Mouse (Mus musculus) cerebellum, adult (tissue): ENCODE data around the gene Ssbp3.

ENCODE experiments used
- ATAC-seq: cut with Nextera tagmentation; 2 replicates; pipeline ENCODE4 v1.9.2; 2017; ENCODE audit warnings: mild to moderate bottlenecking, moderate library complexity, mixed read lengths; ENCODE audit not compliant: insufficient number of reproducible peaks, low FRiP score, low TSS enrichment

The Ssbp3 gene

DNA sequence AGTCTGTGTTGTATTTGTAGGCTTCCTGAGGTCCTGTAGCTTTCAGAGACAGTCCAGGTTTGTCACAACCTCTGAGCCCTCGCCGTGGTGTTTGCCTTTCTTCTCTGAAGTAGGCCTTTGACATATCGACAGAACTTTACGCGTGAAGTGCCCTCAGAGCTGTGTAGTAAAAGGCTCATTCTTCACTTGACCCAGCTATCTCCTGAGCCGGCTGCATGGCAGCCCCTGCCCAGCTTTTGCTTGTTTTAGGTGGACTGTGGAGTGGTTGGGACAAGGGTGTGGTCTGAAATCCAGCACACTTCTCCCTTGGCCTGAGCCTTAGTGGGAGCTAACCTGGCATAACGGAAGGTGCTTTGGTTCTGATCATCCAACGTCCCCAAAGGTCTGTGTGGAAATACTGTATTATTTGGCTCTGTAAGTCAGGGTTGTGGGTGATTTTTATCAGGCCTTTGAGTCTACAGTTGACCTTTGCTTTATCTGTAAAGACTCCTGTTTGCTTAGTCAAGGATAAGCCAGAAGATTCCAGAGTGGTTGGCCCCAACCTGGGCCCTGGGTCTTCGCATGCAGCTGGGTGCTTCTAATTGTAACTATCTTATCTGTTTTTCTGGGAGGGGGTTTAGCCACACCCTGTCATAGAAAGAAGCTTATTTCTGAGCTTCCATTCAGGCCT lies 23.4 kb downstream of the Ssbp3 start:
- ATAC-seq, result no peak

DNA sequence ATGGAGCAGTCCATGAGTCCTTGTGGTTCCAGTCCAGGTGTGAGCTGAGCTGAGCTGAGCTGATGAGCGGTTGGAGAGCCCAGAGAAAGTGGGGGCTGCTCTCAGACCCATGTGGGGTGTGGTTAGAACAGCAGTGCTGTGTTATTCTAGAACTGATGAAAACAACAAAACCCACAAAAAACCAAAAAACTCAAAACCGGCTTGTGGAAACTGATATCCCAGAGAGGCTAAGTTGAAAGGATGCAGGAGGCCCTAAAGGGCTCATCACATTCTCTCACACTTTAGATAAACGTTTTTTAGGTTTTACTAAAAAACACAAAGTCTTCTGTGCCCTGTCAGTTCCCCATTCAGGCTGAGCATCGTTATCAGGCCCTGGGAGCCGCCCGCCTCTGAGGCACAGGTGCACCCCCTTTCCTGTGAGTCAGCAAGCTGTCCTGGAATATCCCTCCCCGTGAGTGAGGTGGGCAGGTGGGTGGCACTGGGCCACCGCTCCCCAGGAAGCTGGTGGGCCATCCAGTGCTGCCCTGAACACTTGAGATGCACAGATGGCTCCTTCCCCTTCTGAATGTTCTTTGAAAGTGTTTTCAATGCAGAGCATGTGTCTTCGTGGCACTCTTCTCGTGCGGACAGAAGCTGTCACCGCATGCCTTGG lies 24.6 kb downstream of the Ssbp3 start:
- 0 out of 2 replicates have a peak, but pooled peaks have one; percentile 64 for ATAC-seq

DNA sequence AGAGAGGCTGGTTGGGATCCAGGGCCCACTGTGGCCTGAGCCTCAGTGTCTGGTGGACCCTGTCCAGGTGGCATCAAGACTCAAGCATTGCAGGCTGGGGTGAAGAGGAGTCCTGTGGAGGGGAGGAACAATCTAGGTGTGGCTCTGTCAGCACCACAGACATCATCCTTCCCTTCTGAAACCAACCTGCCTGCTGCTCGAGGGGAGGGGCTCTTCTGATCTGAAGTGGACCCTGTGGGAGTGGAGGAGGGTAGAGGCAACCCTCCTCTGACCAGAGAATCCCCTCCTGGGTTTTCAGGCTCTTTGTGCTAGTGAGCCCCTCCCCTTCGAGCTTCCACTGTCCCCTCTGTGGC lies 25.1 kb downstream of the Ssbp3 start:
- ATAC-seq, result no peak; the same call in 1 of the 2 replicates

DNA sequence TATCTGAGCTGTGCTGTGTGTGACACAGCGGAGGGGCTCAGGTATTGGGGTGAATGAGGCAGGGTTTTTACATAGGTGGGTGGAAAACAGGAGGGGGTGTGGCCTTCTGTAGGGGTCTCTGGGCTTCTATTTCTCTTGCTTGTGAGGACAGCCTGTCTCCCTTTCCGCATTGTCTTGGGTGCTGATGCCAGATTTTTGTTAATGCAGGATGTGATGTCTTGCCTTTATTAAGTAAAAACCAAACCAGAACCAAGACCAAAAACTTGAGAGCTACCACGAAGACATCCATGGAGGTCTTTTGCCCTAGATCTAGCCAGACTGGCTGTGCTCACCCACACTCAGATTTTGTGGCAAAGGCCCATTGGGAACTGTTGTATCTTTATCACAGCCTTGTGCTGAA lies 25.5 kb downstream of the Ssbp3 start:
- ATAC-seq, result no peak

DNA sequence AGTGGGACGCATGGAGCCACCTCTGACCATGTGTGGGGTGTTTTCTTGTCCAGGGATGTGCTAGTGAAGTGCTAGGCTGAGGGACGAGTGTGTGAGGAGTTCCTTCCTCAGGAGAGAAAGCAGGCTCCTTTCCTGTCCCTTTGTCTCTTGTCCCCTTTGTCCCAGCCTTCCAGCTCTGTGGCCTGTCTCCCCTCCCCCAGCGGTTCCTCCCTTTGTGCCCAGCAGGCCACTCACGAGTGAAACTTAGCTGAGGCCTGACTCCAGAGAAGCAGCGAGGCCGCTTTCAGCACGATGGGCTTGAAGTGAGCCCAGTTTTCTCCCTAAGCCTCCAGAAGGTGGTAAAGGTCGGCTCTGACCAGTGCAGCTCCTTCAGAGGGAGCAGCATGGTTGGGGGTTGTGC lies 26.2 kb downstream of the Ssbp3 start:
- no peak for ATAC-seq

DNA sequence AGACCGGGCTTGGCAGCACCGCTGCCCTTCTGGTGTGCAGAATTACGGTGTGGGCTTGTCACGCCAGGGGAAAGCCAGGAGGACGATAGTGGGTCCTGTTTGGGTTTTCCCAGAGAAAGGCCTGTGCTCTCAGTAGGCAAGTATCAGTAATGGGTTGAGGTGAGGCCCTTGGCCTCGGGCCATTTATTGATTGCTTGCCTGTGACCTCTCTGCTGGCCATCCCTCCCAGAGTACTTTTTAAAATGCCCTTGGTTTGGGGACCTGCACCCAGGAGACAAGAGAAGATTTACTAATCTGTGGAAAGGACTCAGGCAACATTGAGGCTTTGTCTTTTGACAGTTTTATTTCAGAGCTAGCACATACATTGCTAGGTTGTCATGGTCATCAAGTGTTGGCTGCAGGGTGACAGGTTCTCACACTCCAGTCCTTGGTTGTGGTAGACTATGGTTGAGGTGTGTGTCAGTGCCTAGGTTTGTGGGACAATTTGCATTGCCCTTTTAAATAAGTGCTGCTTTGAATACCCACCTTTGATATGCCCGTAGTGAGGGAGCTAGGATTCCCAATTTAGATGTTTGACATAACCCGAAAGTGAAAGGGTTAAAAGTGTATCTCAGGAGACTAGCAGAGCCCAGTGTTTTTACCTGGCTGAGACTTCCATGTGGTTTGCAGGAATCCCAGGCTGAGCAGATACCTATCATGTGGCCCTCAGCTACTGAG lies 28.2 kb downstream of the Ssbp3 start:
- no peak for ATAC-seq

DNA sequence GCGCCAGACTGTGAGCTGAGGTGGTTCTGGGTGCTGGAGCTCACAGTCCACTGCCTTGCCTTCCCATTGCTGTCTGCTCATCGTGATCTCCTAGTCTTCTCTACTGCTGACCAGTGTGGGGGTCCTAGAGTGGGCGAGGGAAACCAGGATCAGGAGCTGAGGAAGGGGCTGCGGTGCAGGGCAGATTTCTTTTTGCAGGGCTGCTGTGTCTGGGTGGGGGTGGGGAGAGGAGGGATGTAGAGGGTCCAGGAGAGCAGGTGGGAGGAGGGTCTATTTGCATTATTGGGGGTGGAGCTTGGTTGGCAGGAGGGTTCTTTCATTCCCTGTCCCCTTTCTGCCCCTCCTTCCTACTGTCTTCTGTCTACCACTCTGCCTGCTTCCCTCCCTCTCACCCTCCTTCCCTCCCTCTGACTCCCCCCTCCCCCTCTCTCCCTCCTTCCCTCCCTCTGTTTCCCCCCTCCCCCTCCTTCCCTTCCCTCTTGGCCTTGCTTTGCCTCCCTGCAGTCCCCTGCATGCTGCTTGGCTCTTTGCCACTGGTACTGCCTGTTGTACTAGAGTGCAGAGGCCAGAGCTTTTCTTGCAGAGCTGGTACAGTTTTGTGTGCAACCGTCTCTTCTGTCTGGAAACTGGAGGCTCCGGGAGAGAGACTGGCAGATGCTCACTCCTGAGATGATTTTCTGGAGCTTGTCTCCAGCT lies 28.9 kb downstream of the Ssbp3 start:
- ATAC-seq, result no peak

DNA sequence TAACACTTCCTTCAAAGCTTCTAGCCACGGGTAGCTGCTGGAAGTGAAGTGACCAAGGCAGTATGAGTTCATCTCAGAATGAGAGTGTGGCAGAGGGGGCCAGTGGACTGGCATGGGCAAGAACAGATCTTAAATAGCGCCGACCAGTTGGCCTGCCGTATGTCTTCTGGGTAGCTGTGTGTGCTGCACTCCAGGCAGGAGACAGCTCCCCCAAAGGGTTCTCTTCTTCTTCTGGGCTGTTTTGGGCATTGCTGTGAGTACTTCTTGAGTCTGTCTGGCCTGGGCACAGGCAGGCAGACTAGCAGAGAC lies 29.4 kb downstream of the Ssbp3 start:
- ATAC-seq, result no peak

DNA sequence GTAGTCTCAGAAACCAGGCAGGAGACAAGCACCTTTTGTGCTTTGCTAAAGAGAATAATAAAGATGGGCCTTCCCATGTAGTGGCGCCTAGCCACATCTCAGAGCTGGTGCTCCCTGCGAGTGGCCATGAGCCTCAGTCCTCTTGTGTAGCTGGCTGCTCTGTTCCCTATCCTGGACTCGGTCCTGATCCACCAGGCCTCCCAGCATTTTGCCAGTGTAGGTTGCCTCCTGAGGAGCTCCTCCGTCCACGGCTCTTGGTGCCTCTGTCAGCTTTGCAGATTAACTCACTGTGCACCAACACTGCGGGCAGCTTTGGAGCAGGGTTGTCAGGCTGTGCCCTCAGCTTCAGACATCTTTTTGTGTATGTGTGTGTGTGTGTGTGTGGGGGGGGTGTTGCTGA lies 30.4 kb downstream of the Ssbp3 start:
- ATAC-seq, result no peak

DNA sequence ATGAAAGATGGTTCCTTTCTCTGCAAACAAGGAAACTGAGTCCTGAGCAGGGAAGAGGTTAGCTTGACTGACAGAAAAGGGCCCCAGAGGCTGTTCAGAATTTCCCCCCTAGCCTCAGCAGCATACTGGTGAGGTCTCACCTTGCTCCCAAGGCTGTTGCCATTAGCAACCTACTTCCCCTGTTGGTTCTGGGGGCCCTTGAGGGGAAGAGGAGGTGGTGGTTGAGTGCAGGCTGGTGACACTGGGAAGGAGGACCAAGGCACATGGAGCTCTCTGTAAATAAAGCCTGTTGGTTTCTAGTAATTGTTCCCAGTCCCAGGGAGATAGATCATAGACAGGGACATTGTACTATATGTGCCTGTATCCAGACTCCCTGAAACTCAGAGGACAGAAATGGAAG lies 31.0 kb downstream of the Ssbp3 start:
- ATAC-seq, result no peak

DNA sequence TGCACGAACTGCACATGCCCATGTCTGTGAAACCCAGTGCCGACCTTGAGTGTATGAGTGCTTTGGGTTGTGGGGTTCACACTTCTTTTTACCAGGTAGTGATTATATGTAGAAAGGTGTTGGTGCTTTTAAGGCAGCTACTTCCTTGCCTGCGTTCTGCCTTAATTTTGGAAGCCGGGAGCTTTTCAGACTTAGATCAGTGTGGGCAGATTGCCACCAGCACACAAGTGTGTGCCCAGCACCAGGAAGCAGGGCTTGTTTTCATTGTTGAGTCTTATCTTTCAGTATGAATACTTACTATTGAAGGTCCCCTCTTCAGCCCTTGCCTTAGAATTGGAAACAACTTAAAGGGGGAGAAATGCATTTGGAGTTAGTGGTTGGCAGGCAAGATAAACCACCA lies 32.0 kb downstream of the Ssbp3 start:
- ATAC-seq, result no peak

DNA sequence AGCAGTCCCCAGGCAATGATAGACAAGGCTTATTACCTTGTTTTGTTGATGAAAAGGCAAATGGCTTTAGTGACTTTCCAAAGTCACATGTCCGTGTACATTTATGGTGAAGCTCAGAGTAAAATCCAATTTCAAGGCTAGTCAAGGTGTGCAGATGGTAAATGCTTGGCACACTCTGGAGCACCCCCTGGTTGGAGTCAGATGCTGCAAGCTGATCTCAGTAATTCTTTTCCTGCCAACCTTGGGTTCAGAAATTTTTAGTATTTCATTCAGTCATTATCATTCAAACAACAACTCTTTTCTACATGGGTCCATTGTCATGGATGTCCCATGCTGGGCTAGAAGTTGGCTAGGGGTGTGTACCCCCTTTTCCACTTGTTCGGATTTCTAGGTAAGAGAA lies 33.1 kb downstream of the Ssbp3 start:
- ATAC-seq, result no peak

DNA sequence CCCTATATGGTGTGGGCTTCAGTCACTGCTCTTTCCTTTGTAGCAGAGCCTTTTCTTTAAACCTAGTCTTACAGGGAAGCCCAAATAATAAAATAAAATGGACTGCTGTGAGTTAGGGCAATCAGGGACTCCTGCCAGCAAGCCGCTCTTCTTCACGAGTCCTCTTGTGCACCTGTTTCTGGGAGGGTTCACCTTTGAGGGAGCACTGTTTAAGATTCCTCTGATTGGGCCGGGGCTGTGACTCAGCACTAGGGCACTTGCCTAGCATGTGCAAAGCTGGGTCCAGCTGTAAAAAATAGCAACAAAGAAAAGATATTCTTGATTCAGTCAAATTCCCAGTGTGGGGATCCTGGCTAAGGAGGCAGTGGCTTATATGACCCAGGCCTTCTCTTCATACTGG lies 34.4 kb downstream of the Ssbp3 start:
- no peak for ATAC-seq

DNA sequence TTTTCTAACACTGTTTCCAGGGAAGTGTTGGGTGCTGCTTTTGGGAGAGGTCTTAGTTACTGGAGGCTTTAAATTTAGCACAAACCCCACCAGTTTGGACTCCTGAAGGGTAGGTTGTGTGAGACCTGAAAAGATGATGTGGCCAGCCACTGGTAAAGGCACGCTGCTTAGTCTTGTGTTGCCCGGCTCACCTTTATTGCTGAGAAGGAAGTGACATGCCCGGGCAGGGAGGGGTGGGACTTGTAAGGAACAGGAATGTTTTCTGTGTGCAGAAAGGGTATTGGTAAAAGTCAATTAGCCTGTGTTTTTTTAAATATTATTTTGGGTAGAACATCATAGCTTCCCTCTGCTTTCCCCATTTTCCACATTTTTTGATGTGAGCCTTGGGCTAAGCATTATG lies 37.2 kb downstream of the Ssbp3 start:
- no peak for ATAC-seq

DNA sequence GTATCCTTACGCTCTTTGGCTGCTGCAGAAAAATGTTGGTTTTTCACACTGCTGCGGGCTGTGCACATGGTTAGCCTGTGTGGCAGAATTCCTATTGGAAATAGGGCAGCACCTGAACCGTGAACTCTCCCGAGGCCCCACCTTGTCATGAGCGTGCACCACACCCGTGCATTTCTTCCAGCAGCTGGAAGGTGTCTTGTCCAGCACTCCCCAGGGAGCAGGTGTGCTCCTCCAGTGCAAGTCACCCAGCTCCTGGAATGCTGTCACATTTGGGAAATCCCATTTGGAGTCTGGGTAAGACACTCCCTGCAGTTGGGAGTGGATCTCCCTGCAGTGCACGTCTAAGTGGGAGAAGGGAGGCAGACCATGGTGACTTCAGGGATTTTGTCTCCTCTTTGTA lies 38.0 kb downstream of the Ssbp3 start:
- ATAC-seq, result no peak

DNA sequence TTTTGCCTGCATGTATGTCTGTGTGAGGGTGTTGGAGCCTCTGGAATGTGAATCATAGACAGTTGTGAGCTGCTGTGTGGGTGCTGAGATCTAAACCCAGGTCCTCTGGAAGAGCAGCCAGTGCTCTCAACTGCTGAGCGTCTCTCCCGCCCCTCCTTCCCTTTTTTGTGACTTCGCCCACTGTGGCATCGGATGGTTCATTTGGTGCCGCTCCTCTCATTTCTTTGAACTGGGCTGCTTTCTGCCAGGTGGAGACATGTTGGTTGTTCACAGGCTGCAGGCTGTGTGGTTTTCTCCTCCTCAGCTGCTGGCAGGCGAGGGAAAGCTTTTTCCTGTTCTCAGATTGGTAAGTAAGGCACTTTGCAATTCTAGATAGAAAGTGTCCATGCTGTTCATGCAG lies 38.7 kb downstream of the Ssbp3 start:
- ATAC-seq, result no peak

DNA sequence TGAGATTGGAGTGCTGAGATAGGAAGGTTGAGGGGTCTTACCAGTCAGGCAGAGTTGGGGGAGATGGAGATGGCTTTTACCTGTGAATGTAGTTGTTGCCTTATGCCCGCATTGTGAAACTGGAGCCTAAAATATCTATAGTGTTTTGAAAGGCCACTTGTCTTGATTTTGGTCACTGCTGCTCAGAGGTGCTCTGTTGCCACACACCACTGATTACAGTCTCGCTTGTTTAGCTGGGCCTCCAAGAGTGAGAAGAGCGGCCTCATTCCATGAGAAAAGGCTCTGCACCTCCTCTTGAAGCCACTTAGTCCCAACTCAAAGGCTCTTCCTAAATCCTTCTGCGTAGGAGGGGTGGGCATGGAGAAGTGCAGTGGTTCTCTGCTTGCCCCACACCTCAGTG lies 40.3 kb downstream of the Ssbp3 start:
- no peak for ATAC-seq

DNA sequence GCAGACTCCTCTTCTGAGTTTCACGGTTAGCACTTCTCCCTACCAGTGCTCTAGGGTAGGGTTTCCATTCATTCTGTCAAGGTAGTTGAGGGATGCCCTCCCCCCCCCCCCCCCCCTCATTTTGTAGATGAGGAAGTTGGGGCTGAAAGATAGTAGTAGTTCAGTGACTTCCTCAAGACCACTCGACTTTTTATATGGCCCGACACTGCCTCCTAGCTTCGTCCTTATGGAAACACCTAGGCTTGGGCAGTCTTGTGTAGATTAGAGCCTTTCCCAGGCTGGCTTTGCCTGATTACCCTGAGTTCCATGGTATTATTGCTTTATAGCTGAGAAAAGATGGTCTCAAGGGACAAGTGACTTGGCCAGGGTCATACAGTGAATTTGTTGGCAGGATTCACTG lies 41.0 kb downstream of the Ssbp3 start:
- ATAC-seq, result no peak

DNA sequence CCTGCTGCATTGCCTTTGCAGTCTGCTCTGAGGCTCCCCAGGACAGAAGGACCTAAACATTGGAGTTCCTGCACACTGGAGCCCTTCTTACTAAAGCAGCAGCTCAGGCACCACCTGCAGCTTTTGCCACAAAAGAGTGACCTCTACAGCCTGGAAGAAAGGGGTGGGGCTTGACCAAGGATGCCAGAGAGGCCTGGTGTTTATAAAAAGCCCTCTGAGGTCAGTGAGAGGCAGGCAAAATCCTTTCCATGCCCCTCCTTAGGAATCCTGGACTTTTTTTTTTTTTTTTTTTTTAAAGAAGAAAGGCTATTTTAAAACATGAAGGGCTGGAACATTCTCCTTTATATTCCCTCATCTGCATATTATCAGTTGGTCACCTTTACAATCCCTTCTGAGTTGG lies 42.7 kb downstream of the Ssbp3 start:
- ATAC-seq, result no peak

DNA sequence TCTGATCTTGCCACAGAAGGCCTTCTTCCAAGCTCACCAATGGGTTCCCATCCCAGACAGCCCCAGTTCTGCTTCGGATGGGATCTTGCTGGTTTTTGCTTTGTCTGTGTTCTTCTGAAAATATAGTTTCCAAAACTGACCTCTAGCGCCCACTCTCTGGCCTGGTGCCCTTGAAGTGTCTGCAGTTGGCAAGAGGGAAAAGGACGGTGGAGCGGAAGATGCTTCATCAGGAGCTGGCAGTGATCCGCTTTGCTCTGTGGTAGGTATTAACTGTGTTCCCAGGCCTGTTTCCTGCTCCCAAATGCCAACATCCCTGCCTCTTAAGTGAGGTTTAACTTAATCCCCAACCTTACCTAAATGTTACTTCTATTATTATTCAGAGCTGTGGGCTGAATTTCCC lies 43.3 kb downstream of the Ssbp3 start:
- ATAC-seq, result peak; percentile 56; the same call in 1 of the 2 replicates
